Mouse (Mus musculus) gastrocnemius, adult 2 months (tissue): ENCODE measurements around the gene Nt5dc1. TPM values are rescaled to one million over a fixed set of nuclear protein-coding genes. Genes with fewer than 3 reads are reported as not detected.
"Not testable (repeated sequence)": the region's sequence is repeated elsewhere in the genome, so short reads cannot be mapped to it uniquely, and the experiment has no call there.

ENCODE experiments used
- DNase-seq: peaks from one replicate; pipeline ENCODE4 v3.0.0; 2022
- H3K27ac ChIP-seq: fragments of 200-600 bp; 2 replicates; pipeline ENCODE4 v1.8.1; 2022; ENCODE audit warnings: mild to moderate bottlenecking
- H3K4me3 ChIP-seq: fragments of 200-600 bp; 2 replicates; pipeline ENCODE4 v1.8.1; 2022; ENCODE audit warnings: mild to moderate bottlenecking, moderate library complexity
- CTCF ChIP-seq: fragments of 200-600 bp; IDR thresholded peaks from 2 replicates; pipeline ENCODE4 v1.8.1; 2022; ENCODE audit warnings: antibody characterized with exemption, mild to moderate bottlenecking, moderate library complexity
- intact Hi-C: fragments of 180-260 bp; cut with DNase I; formaldehyde crosslinking; loops from one replicate; pipeline ENCODE4 v1.15.1; 2025
- long read RNA-seq, 2 experiments: library from polyadenylated mRNA; stranded (forward); transcript quantifications; one replicate each; pipeline ENCODE4 v2.0.0; 2021
- total RNA-seq, 2 experiments: library from RNA; stranded (reverse); gene quantifications; 2 replicates each; pipeline ENCODE4 v1.2.3; 2021

The Nt5dc1 gene
- 1 to 10 TPM; 4.7 to 5.6 TPM for total RNA-seq
- long read RNA-seq, experiment 1, partial matches to known transcripts = 1 of 6 reads
- long read RNA-seq, experiment 1, other reads (novel, unspliced or antisense) = 1 of 6 reads
- long read RNA-seq, experiment 2, partial matches to known transcripts = 0 of 1 reads
- long read RNA-seq, experiment 2, other reads (novel, unspliced or antisense) = 0 of 1 reads

DNA sequence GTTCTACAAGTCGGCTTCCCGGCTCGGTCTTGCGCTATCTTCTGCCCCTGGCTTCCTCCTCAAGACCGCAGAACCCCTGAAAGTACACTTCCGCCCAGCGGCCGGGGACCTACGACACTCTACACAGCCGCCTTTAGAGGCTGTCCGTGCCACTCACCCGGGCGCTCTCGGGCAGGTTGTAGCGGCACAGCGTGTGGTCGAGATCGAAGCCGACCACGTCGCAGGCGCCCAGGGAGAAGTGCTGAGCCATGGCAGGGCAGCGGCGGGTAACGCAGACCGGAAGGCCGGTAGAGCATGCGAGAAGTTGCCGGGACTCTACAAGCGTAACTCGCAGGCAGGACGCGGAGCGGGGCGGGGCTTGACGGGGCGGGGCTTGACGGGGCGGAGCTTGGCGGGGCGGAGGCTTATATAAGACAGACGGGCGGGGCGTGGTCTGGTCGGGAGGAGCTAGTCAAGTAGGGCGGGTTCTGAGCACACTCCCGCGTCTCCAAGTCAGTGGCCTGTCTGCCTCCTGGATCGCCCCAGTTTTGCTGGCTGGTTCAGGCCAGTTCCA, at the start of gene Nt5dc1:
Gene Nt5dc1 (minus strand): TSS at position 349 of the 553 bp plus-strand sequence.
- peak within 1 kb of the TSS; percentile 97 for H3K27ac ChIP-seq
- H3K4me3 ChIP-seq = peak within 1 kb of the TSS; percentile 87
- peak; percentile 96 for DNase-seq
- no peak for TF ChIP-seq CTCF
- intact Hi-C loops = loop anchor here (2.0 kb wide), 1 partner anchor 67 kb away; no protein-coding TSS in a partner anchor

DNA sequence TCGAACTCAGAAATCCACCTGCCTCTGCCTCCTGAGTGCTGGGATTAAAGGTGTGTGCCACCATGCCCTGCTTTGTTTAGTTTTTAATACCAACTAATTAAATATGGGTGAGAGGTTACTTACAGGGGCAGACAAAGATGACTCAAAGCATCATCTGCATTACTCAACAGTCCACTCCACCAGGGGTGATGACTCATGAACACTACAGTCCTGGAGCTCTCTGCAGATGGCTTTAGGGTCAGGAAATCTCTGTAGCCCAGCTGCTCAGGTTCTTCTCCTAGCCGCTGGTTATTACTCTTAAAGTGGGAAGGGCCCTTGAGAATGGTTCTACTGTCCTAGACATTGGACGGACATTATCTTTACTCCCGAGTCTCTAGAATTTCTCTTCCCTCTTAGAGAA, 46.0 kb upstream of the Nt5dc1 start:
- no peak for TF ChIP-seq CTCF
- no peak for DNase-seq
- intact Hi-C loops = no loop called here
- Histone ChIP-seq H3K27ac (no peak overlapping the region), H3K4me3 (no peak overlapping the region)

DNA sequence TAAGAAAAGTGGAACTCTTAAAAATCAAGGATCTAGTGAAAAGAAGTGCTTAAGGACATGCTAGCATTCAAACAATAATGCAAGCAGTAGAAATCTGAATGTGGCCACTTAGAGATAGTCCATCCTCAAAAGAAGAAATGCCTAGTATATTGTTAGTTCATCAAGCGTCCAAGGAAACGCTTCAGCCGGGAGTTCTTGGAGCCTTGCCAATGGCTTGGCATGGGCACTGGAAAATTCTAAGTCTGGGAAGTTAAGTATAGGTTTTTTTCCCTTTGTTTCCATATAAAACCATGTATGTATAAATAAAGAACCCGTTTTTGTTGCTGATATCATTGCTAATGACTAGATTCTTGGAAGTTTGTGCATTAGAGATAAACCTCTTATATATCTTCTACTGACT, 43.1 kb upstream of the Nt5dc1 start:
- H3K4me3 ChIP-seq = no peak overlapping the region
- TF ChIP-seq CTCF = no peak
- DNase-seq = no peak
- H3K27ac ChIP-seq = no peak overlapping the region
- intact Hi-C loops = no loop called here

DNA sequence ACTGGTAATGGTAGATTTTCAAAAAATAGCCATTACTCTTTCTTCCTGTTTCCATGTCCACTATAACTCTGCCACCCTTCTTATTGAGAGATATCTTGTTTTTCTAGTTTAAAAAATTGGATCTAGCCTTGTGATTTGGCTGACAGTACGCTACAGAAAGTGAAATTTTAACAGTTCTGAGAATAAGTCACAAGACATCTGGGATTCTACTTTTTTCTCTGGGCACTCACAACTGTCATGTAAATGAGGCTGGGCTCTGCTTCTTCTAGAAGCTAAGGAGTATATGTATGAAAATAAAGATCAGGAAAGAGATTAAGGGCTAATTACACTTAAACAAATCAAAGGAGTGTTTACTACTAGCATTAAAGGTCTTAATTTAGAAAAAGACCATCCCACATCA, 31.1 kb upstream of the Nt5dc1 start:
- DNase-seq = no peak
- intact Hi-C loops = no loop called here
- H3K27ac ChIP-seq = no peak overlapping the region
- TF ChIP-seq CTCF = no peak
- no peak overlapping the region for H3K4me3 ChIP-seq

DNA sequence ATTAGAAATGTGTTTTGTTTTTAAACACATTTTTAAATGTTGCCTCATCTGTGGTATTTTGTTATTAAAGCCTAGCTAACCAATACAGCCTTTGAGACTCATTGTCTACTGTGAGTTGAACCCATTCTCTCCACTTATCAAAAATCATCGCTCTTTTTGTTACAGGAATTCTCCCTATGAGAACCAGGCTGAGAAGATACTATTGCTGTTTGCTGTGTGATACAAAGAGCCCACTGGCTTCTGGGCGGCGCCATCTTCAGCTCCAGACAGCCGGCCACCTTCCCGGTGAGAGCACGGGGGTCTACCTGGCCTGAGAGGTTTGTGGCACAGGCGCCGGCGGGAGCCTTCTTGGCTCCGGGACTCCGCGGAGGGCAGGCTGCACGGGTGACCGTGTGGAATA, 15.8 kb upstream of the Nt5dc1 start:
- intact Hi-C loops, H3K4me3 ChIP-seq, DNase-seq, H3K27ac ChIP-seq: not testable (repeated sequence)

DNA sequence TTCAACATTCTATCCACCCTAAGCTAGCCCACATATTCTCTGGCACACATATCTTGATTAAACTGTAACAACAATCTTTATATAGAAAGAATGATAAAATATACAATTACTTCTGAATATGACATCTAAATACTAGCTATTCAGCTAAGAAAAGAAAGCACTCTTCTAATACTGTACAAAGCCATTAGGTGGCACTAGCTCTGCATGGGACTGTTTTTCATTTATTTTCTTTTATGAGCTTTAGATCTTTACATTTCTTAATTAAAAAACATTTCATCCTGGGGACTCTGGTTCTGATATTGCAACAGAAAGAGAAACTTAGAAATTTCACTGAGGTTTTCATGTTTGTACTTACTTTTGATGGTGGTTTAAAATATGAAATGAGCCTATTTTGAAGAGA, 13.4 kb upstream of the Nt5dc1 start:
- no peak for DNase-seq
- no peak overlapping the region for H3K27ac ChIP-seq
- no peak overlapping the region for H3K4me3 ChIP-seq
- TF ChIP-seq CTCF = peak; percentile 70
- intact Hi-C loops = no loop called here

DNA sequence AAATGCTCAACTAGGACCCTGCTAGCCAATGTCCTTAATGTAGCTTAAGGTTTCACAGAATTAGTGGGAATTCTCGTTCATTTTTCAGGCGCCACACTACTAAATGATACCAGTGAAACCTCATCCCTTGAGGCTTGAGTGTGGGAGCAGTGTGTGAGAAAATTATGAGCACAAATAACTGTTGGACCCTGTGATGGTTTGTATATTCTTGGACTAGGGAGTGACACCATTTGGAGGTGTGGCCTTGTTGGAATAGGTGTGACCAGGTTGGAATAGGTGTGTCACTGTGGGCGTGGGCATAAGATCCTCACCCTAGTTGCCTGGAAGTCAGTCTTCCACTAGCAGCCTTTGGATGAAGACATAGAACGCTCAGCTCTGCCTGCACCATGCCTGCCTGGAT, 442 bp upstream of the Nt5dc1 start:
- H3K27ac ChIP-seq = peak overlapping the region; percentile 97
- intact Hi-C loops = loop anchor here (2.0 kb wide), 1 partner anchor 66 kb away; no protein-coding TSS in a partner anchor

DNA sequence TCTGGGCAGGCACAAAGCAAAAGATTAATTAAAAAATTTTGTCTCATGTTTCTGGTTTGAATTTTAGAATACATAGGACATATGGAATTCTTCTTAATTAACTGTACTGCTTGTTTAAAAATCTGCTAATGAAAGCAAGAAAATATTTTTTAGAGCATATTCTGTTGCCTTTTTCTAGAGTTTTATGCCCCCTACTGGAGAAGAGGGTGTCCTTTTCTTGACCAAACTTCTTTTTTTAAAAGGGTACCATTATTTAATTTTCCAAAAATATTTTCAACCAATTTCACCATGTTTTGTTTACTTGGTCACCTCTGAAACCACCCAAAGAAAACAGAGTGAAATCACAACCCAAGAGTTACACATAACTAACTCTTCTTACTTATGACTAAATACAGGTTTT, 19.1 kb downstream of the Nt5dc1 start:
- H3K4me3 ChIP-seq = no peak overlapping the region
- TF ChIP-seq CTCF = peak; percentile 39
- intact Hi-C loops = no loop called here

More for the DNA sequence above, 442 bp upstream of the Nt5dc1 start:
- peak overlapping the region; percentile 87 for H3K4me3 ChIP-seq
- DNase-seq = not testable (repeated sequence)

DNA sequence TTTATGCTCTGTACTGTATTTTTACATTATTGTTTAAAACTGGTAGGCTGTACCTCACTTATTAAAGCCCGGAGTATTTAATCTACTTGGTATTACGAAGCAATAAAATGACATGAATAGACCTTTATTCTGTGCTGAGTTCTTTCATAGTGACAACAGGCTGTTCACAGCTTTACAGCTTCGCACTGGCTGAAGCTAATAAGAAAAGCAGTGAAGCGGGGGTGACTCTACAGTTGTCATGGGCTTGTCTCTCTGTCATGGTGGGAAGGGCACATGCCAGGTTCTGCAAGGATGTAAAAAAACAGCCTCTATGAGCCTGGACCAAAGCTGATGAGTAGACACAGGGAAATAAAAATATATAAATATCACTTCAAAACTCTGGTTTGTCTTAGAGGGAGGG, 21.4 kb downstream of the Nt5dc1 start:
- DNase-seq = no peak
- intact Hi-C loops = no loop called here
- Histone ChIP-seq H3K27ac (no peak overlapping the region), H3K4me3 (no peak overlapping the region)
- TF ChIP-seq CTCF = no peak

More for the DNA sequence above, 19.1 kb downstream of the Nt5dc1 start:
- DNase-seq = no peak
- H3K27ac ChIP-seq = no peak overlapping the region

DNA sequence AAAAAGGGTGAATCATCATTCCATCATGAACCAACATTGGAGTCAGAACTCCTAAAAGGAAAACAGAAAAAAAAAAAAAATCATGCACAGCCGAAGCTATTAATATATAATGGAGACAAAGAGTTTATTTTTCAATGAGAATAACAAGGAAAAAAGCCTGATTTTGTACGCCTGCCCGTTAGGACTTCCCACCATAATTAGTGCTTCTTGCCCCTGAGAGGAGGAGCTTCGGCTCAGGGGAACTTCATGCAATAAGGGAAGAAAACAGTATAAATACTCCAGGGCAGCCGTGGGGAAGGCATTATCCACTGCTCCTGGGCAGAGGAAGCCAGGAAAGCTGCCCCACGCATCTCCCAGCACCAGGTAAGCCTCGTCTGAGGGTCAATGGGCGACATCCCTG, 28.7 kb downstream of the Nt5dc1 start, which contains the start of gene Col10a1:
Gene Col10a1 (plus strand): TSS at position 301 of the 400 bp plus-strand sequence.
- Histone ChIP-seq H3K4me3 (no peak within 1 kb of the TSS), H3K27ac (no peak within 1 kb of the TSS)
- TF ChIP-seq CTCF = no peak
- intact Hi-C loops = no loop called here
- no peak for DNase-seq

DNA sequence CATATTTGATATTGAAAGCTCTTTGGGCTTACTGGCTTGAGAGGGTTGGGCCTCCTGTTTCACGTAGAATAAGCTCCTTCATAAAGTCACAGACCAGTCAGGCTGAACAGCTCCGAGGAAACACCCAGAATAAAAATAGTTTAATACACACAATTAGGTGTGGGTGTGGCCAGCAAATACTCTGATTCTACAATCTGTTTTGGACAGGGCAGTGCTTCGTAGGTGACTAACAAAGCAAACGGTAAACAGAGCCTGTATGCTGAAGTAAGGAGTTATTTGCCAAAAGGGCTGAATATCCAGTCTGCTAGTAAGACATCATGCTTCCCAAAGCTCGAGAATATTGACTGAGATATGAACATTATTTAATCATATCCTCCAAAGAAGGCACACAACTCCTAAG, 32.7 kb downstream of the Nt5dc1 start:
- Histone ChIP-seq H3K27ac (no peak overlapping the region), H3K4me3 (no peak overlapping the region)
- TF ChIP-seq CTCF = no peak
- intact Hi-C loops = no loop called here
- no peak for DNase-seq

DNA sequence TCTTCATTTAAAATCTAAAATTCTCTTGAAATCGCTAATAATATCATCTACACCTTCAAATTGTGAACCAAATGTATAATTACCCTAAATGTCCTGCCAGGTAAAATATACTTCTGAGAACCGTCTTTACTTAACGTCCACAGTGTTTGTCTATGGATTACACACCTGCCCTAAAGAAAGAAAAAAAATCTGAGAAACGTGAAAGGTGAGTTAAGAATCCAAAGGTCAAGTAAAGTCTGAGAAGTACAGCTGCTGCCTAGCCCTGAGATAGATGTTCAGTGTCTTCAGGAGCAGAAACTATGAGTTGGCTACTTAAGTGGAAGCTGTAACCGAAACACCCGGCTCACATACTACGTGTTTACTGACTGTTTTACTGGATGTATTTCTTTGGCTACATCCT, 45.0 kb downstream of the Nt5dc1 start:
- intact Hi-C loops = no loop called here
- no peak overlapping the region for H3K27ac ChIP-seq
- no peak for DNase-seq
- no peak overlapping the region for H3K4me3 ChIP-seq
- no peak for TF ChIP-seq CTCF

DNA sequence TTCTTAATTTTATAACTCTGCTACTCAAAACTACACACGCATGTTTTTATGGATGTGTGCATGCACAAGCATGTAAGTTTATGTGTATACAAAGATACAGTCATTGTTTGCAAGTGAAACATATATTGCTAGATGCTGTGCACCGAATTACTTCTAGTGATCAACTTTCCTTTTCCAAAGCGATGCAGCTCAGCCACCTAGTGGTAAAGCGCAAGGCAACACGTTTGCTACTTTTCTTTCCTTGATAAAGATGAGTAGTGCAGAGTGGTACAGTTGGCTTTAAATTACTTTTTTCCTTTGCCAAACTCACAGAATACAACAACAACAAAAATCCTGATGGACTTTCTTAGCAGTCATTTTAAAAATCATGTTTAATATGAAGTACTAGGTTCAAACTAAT, 50.2 kb downstream of the Nt5dc1 start:
- peak; percentile 37 for TF ChIP-seq CTCF
- no peak overlapping the region for H3K27ac ChIP-seq
- no peak overlapping the region for H3K4me3 ChIP-seq
- DNase-seq = no peak
- intact Hi-C loops = no loop called here

DNA sequence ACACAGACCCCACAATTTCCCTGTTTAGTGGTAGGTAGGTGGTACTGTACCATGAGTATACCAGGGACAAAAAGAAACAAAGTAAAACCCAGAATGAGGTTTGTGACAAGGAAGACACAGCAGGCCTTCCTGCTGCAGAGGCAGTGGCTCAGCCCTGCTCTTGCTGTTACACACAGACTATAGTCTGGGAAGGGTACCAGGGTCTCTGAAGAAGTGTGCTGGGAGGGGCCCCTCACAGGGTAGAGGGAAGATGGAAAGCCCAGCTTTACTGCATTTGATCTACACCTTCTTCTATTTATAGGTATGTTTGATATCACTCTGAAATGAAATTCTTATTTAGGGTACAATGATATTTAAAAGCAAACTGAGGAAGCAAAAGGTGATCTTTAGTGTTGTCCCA, 54.6 kb downstream of the Nt5dc1 start:
- peak; percentile 21 for DNase-seq
- intact Hi-C loops = no loop called here
- Histone ChIP-seq H3K4me3 (no peak overlapping the region), H3K27ac (no peak overlapping the region)
- TF ChIP-seq CTCF = no peak
